Mouse (Mus musculus) heart, embryonic 13.5 days (tissue): ENCODE measurements at regions not wholly inside any gene's neighbourhood (a gene's known extent, or its start where the extent isn't known, plus 50 kb on each side); places are given as distances from the start of the nearest gene placed in this dataset.
A peak's percentile ranks its signal among the peaks of the same experiment; 100 is the strongest.

ENCODE experiments used
- ATAC-seq: fragments of 200-750 bp; cut with Nextera tagmentation; 2 replicates; pipeline ENCODE4 v1.8.0; 2017; ENCODE audit warnings: moderate TSS enrichment; ENCODE audit not compliant: insufficient number of reproducible peaks, low FRiP score, low TSS enrichment; ENCODE audit errors: extremely low read depth
- H3K27ac ChIP-seq: fragments of 300-500 bp; sonication (generic); replicated peaks from 2 replicates; pipeline ENCODE4 v1.5.1; 2015; ENCODE audit warnings: moderate library complexity, mild to moderate bottlenecking, inconsistent platforms
- H3K27me3 ChIP-seq: fragments of 300-500 bp; sonication (generic); replicated peaks from 2 replicates; pipeline ENCODE4 v1.6.1; 2015; ENCODE audit warnings: mild to moderate bottlenecking, inconsistent platforms
- H3K36me3 ChIP-seq: fragments of 300-500 bp; sonication (generic); 2 replicates; pipeline ENCODE4 v1.6.1; 2015; ENCODE audit warnings: mild to moderate bottlenecking, inconsistent platforms
- H3K4me1 ChIP-seq: fragments of 300-500 bp; sonication (generic); 2 replicates; pipeline ENCODE4 v1.6.1; 2015; ENCODE audit warnings: inconsistent platforms
- H3K4me2 ChIP-seq: fragments of 300-500 bp; sonication (generic); 2 replicates; pipeline ENCODE4 v1.6.1; 2015; ENCODE audit warnings: inconsistent platforms, mild to moderate bottlenecking, moderate library complexity
- H3K4me3 ChIP-seq: fragments of 300-500 bp; sonication (generic); 2 replicates; pipeline ENCODE4 v1.5.1; 2015; ENCODE audit warnings: moderate library complexity, mild to moderate bottlenecking, inconsistent platforms
- H3K9ac ChIP-seq: fragments of 300-500 bp; sonication (generic); 2 replicates; pipeline ENCODE4 v1.6.1; 2015; ENCODE audit warnings: inconsistent platforms, mild to moderate bottlenecking, moderate library complexity
- H3K9me3 ChIP-seq: fragments of 300-500 bp; sonication (generic); 2 replicates; pipeline ENCODE4 v1.6.1; 2016; ENCODE audit warnings: inconsistent platforms
- whole genome bisulfite sequencing: fragments of 180-500 bp; shearing (Covaris S2); methylation state at CpG from one replicate; pipeline ENCODE4 v1.1.7; 2015; ENCODE audit warnings: mixed read lengths; 5-methylcytosine and 5-hydroxymethylcytosine counted together

- peak overlapping the region; percentile 65 for H3K4me2 ChIP-seq
- H3K9me3 ChIP-seq: no peaks in the 10 kb centered on the region
- peak overlapping the region; percentile 74 for H3K27ac ChIP-seq
- H3K4me1 ChIP-seq: peaks cover 28% of the 10 kb centered on the region
- no peaks in the 10 kb centered on the region for H3K27me3 ChIP-seq
- no peaks in the 10 kb centered on the region for H3K36me3 ChIP-seq
- H3K9ac ChIP-seq: no peak overlapping the region
- peak overlapping the region; percentile 36; the same call in 1 of the 2 replicates for H3K4me3 ChIP-seq
- no peak for ATAC-seq
Measured at GRCm38 (mm10) chr2:45185621-45185999, 68.4 kb upstream of the Zeb2 start.

GRCm38 (mm10) chr2:45184704-45185620 is 67.8 kb upstream of the Zeb2 start:
- Histone ChIP-seq H3K27ac (peak overlapping the region; percentile 74), H3K9ac (peak overlapping the region; percentile 58), H3K36me3 (no peaks in the 10 kb centered on the region), H3K4me3 (peak overlapping the region; percentile 36), H3K4me1 (peaks cover 28% of the 10 kb centered on the region), H3K9me3 (no peaks in the 10 kb centered on the region), H3K27me3 (no peaks in the 10 kb centered on the region), H3K4me2 (peak overlapping the region; percentile 65)
- 8% methylated on average over 18 of the region's 18 CpGs for WGBS
- ATAC-seq: no peak

- H3K27ac ChIP-seq: peak overlapping the region; percentile 74; the same call in 1 of the 2 replicates
- peak overlapping the region; percentile 65; the same call in 1 of the 2 replicates for H3K4me2 ChIP-seq
- no peak overlapping the region for H3K4me3 ChIP-seq
- H3K36me3 ChIP-seq: no peaks in the 10 kb centered on the region
- WGBS: 17% methylated on average over 6 of the region's 6 CpGs
- H3K4me1 ChIP-seq: peaks cover 28% of the 10 kb centered on the region
- no peaks in the 10 kb centered on the region for H3K27me3 ChIP-seq
- no peak overlapping the region for H3K9ac ChIP-seq
- no peak for ATAC-seq
- H3K9me3 ChIP-seq: no peaks in the 10 kb centered on the region
Measured at GRCm38 (mm10) chr2:45184149-45184548, 67.0 kb upstream of the Zeb2 start.

- H3K4me1 ChIP-seq: peaks cover 28% of the 10 kb centered on the region
- no peaks in the 10 kb centered on the region for H3K27me3 ChIP-seq
- WGBS: 84% methylated on average over 1 of the region's 1 CpGs
- no peaks in the 10 kb centered on the region for H3K9me3 ChIP-seq
- H3K9ac ChIP-seq: no peak overlapping the region
- no peak overlapping the region for H3K4me2 ChIP-seq
- H3K36me3 ChIP-seq: no peaks in the 10 kb centered on the region
- ATAC-seq: no peak
- no peak overlapping the region for H3K27ac ChIP-seq
- no peak overlapping the region for H3K4me3 ChIP-seq
Measured at GRCm38 (mm10) chr2:45182876-45183275, 65.7 kb upstream of the Zeb2 start.

- no peak for ATAC-seq
- Histone ChIP-seq H3K36me3 (no peaks in the 10 kb centered on the region), H3K27ac (no peak overlapping the region), H3K4me3 (no peak overlapping the region), H3K9ac (no peak overlapping the region), H3K4me1 (peaks cover 28% of the 10 kb centered on the region), H3K9me3 (no peaks in the 10 kb centered on the region), H3K4me2 (no peak overlapping the region), H3K27me3 (no peaks in the 10 kb centered on the region)
- WGBS: 67% methylated on average over 7 of the region's 7 CpGs
Measured at GRCm38 (mm10) chr2:45181552-45181951, 64.4 kb upstream of the Zeb2 start.

GRCm38 (mm10) chr2:45178849-45179453 is 61.8 kb upstream of the Zeb2 start:
- Histone ChIP-seq H3K36me3 (no peaks in the 10 kb centered on the region), H3K27ac (no peak overlapping the region), H3K4me2 (no peak overlapping the region), H3K27me3 (no peaks in the 10 kb centered on the region), H3K4me1 (peaks cover 10% of the 10 kb centered on the region), H3K4me3 (no peak overlapping the region), H3K9ac (no peak overlapping the region), H3K9me3 (no peaks in the 10 kb centered on the region)
- ATAC-seq: no peak
- WGBS: 86% methylated on average over 1 of the region's 1 CpGs

- Histone ChIP-seq H3K36me3 (no peaks in the 10 kb centered on the region), H3K9ac (no peak overlapping the region), H3K27me3 (no peaks in the 10 kb centered on the region), H3K4me2 (peak overlapping the region; percentile 45), H3K4me1 (peaks cover 16% of the 10 kb centered on the region), H3K27ac (no peak overlapping the region), H3K9me3 (no peaks in the 10 kb centered on the region), H3K4me3 (no peak overlapping the region)
- WGBS: 75% methylated on average over 8 of the region's 8 CpGs
- ATAC-seq: no peak
Measured at GRCm38 (mm10) chr2:45172382-45172781, 55.2 kb upstream of the Zeb2 start.

- ATAC-seq: no peak
- Histone ChIP-seq H3K9ac (0 out of 2 replicates have a peak overlapping the region, but pooled peaks have one; percentile 19), H3K9me3 (no peaks in the 10 kb centered on the region), H3K27me3 (no peaks in the 10 kb centered on the region), H3K4me2 (peak overlapping the region; percentile 45), H3K27ac (0 out of 2 replicates have a peak overlapping the region, but pooled peaks have one; percentile 12), H3K36me3 (no peaks in the 10 kb centered on the region), H3K4me1 (peaks cover 16% of the 10 kb centered on the region), H3K4me3 (no peak overlapping the region)
- WGBS: 21% methylated on average over 12 of the region's 12 CpGs
Measured at GRCm38 (mm10) chr2:45171520-45172173, 54.5 kb upstream of the Zeb2 start.

GRCm38 (mm10) chr2:45170272-45170671 is 53.1 kb upstream of the Zeb2 start:
- 85% methylated on average over 3 of the region's 3 CpGs for WGBS
- H3K9ac ChIP-seq: no peak overlapping the region
- H3K4me2 ChIP-seq: no peak overlapping the region
- H3K36me3 ChIP-seq: no peaks in the 10 kb centered on the region
- H3K4me1 ChIP-seq: peaks cover 16% of the 10 kb centered on the region
- no peak for ATAC-seq
- no peaks in the 10 kb centered on the region for H3K27me3 ChIP-seq
- H3K4me3 ChIP-seq: no peak overlapping the region
- H3K9me3 ChIP-seq: no peaks in the 10 kb centered on the region
- H3K27ac ChIP-seq: no peak overlapping the region

GRCm38 (mm10) chr2:45169429-45170070 is 52.4 kb upstream of the Zeb2 start:
- no peak overlapping the region for H3K9ac ChIP-seq
- no peak overlapping the region for H3K4me2 ChIP-seq
- H3K36me3 ChIP-seq: no peaks in the 10 kb centered on the region
- H3K4me3 ChIP-seq: no peak overlapping the region
- no peaks in the 10 kb centered on the region for H3K27me3 ChIP-seq
- 69% methylated on average over 9 of the region's 9 CpGs for WGBS
- no peak overlapping the region for H3K27ac ChIP-seq
- no peak for ATAC-seq
- H3K4me1 ChIP-seq: peaks cover 16% of the 10 kb centered on the region
- H3K9me3 ChIP-seq: no peaks in the 10 kb centered on the region

- 91% methylated on average over 3 of the region's 3 CpGs for WGBS
- Histone ChIP-seq H3K4me2 (no peak overlapping the region), H3K36me3 (no peaks in the 10 kb centered on the region), H3K4me3 (no peak overlapping the region), H3K27ac (no peak overlapping the region), H3K27me3 (no peaks in the 10 kb centered on the region), H3K9me3 (no peaks in the 10 kb centered on the region), H3K4me1 (peaks cover 16% of the 10 kb centered on the region), H3K9ac (no peak overlapping the region)
- no peak for ATAC-seq
Measured at GRCm38 (mm10) chr2:45168606-45169005, 51.4 kb upstream of the Zeb2 start.
